ENCODE assay signal across 9 mouse cellular contexts in genomic region chr16:42276216-42277141, GRCm38 (mm10).
A peak's percentile ranks its signal among the peaks of the same experiment; 100 is the strongest.
DNase-seq lines count a peak whose midpoint lies in the region; ATAC-seq and TF ChIP-seq lines count a peak whose summit lies in the region.
"Had no signal": no experiment of that assay in that cellular context is flagged by ENCODE, and none has a peak within 500 bp of the region (broad histone marks: within the 10 kb centered on the region; RNA-seq: fewer than 3 reads in every experiment).

No protein-coding gene starts in this region.

- no peaks in the 10 kb centered on the region for H3K36me3 ChIP-seq in CH12.LX (replicated peaks in 1 of 2; ENCODE audit: control insufficient read depth in 1 of 2, insufficient read depth in 1 of 2, low read length in 1 of 2)
- no peaks in the 10 kb centered on the region for H3K36me3 ChIP-seq in forebrain, embryonic 10.5 days (replicated peaks)
- no peaks in the 10 kb centered on the region for H3K36me3 ChIP-seq in lung, embryonic 14.5 days (ENCODE audit: insufficient read depth)
- H3K36me3 ChIP-seq: heart, embryonic 13.5 days had no signal

- no peaks in the 10 kb centered on the region for H3K79me2 ChIP-seq in CH12.LX (replicated peaks; ENCODE audit: control insufficient read depth, extremely low read depth, insufficient read depth, poor library complexity, severe bottlenecking)

- H3K9me3 ChIP-seq in CH12.LX (replicated peaks; ENCODE audit: low read length) = no peaks in the 10 kb centered on the region
- H3K9me3 ChIP-seq in forebrain, embryonic 10.5 days = no peaks in the 10 kb centered on the region
- H3K9me3 ChIP-seq in lung, embryonic 14.5 days (ENCODE audit: low read depth, low read length) = no peaks in the 10 kb centered on the region
- H3K9me3 ChIP-seq: heart, embryonic 13.5 days had no signal

- TF ChIP-seq POLR2A in CH12.LX (IDR thresholded peaks at IDR 0.05; ENCODE audit: low read depth, low read length) = no peak
- no peak for TF ChIP-seq POLR2A in bone marrow macrophage, adult 2 months (IDR thresholded peaks at IDR 0.05; ENCODE audit: borderline replicate concordance, low read depth, low read length)

- TF ChIP-seq RAD21 in CH12.LX (IDR thresholded peaks at IDR 0.05; ENCODE audit: low read depth, low read length) = peak; percentile 96

- peak; percentile 84 to 94 for TF ChIP-seq CTCF in CH12.LX (conservative IDR thresholded peaks at IDR 0.05 in 1 of 2, IDR thresholded peaks at IDR 0.05 in 1 of 2; ENCODE audit: low read depth in 2 of 2, low read length in 2 of 2)
- peak; percentile 82 for TF ChIP-seq CTCF in bone marrow macrophage, adult 2 months (IDR thresholded peaks at IDR 0.05; ENCODE audit: low read depth, low read length)
- peak; percentile 94 for TF ChIP-seq CTCF in lung, embryonic 14.5 days (IDR thresholded peaks at IDR 0.05; ENCODE audit: low read depth)

- dilution Hi-C loops in CH12.LX (cut with MboI; ENCODE audit: extremely low pct_ligation_motif_present, extremely low pct_unique_long_range_greater_than_20kb, low sequenced_read_pairs) = no loop called here

- H3K4me2 ChIP-seq in CH12.LX (ENCODE audit: insufficient read depth, low read depth, poor library complexity, severe bottlenecking) = no peak overlapping the region
- no peak overlapping the region for H3K4me2 ChIP-seq in lung, embryonic 14.5 days
- H3K4me2 ChIP-seq: heart, embryonic 13.5 days had no signal

- no peak for TF ChIP-seq EP300 in CH12.LX (IDR thresholded peaks at IDR 0.05; ENCODE audit: low read length)

- no peak overlapping the region for H3K4me3 ChIP-seq in CH12.LX (replicated peaks in 1 of 3; ENCODE audit: low read depth in 2 of 3, low read length in 2 of 3, poor library complexity in 1 of 3)
- H3K4me3 ChIP-seq in bone marrow macrophage, adult 2 months (ENCODE audit: insufficient read depth, low read length) = no peak overlapping the region
- no peak overlapping the region for H3K4me3 ChIP-seq in forebrain, embryonic 10.5 days
- H3K4me3 ChIP-seq in lung, embryonic 14.5 days (ENCODE audit: low read depth, low read length) = no peak overlapping the region
- H3K4me3 ChIP-seq: heart, embryonic 13.5 days had no signal

- peak; percentile 76; the same call in 1 of the 2 replicates for ATAC-seq in lung, embryonic 14.5 days (ENCODE audit: insufficient read depth)

- H3K27me3 ChIP-seq in CH12.LX (replicated peaks) = no peaks in the 10 kb centered on the region
- peaks cover 11% of the 10 kb centered on the region for H3K27me3 ChIP-seq in forebrain, embryonic 10.5 days (ENCODE audit: poor library complexity, severe bottlenecking)
- H3K27me3 ChIP-seq in lung, embryonic 14.5 days (ENCODE audit: insufficient read depth, low read length) = no peaks in the 10 kb centered on the region
- H3K27me3 ChIP-seq: heart, embryonic 13.5 days had no signal

- 44% methylated on average over 15 of the region's 15 CpGs for WGBS in forebrain, embryonic 10.5 days
- 39% methylated on average over 15 of the region's 15 CpGs for WGBS in large intestine, adult 2 months
- 37% methylated on average over 15 of the region's 15 CpGs for WGBS in lung, embryonic 14.5 days

- peaks cover 0 to 2% of the 10 kb centered on the region in 2 experiments; a peak in 1 of 4 replicates for H3K4me1 ChIP-seq in CH12.LX (ENCODE audit: control insufficient read depth in 1 of 2, insufficient read depth in 2 of 2)
- H3K4me1 ChIP-seq in bone marrow macrophage, adult 2 months (ENCODE audit: control insufficient read depth, insufficient read depth, low read length) = no peaks in the 10 kb centered on the region
- peaks cover 25% of the 10 kb centered on the region for H3K4me1 ChIP-seq in forebrain, embryonic 10.5 days
- H3K4me1 ChIP-seq in lung, embryonic 14.5 days (ENCODE audit: insufficient read depth) = no peaks in the 10 kb centered on the region

- no peak overlapping the region for H3K9ac ChIP-seq in CH12.LX (ENCODE audit: insufficient read depth, low read depth)
- no peak overlapping the region for H3K9ac ChIP-seq in lung, embryonic 14.5 days
- H3K9ac ChIP-seq: heart, embryonic 13.5 days had no signal

- in situ Hi-C loops in CH12.LX (cut with MboI; ENCODE audit: low pct_ligation_motif_present, low pct_unique_long_range_greater_than_20kb, low sequenced_read_pairs) = loop anchor here (25.0 kb wide), 1 partner anchor 511 kb away; no protein-coding TSS in a partner anchor

- intact Hi-C loops in heart, postnatal 36 days (cut with DNase I) = loop anchor here (1.0 to 5.0 kb wide), 3 partner anchors 507 to 1526 kb away; no protein-coding TSS in a partner anchor

- no peak overlapping the region for H3K27ac ChIP-seq in CH12.LX (ENCODE audit: insufficient read depth, low read depth)
- no peak overlapping the region for H3K27ac ChIP-seq in bone marrow macrophage, adult 2 months (ENCODE audit: insufficient read depth, low read depth, low read length)
- peak overlapping the region; percentile 30; the same call in 1 of the 2 replicates for H3K27ac ChIP-seq in forebrain, embryonic 10.5 days
- no peak overlapping the region for H3K27ac ChIP-seq in lung, embryonic 14.5 days (ENCODE audit: low read depth)
- H3K27ac ChIP-seq: heart, embryonic 13.5 days had no signal

- peak; percentile 77 for DNase-seq in CH12.LX (ENCODE audit: extremely low read depth)
- peak; percentile 78 for DNase-seq in forebrain, embryonic 10.5 days (ENCODE audit: extremely low spot score, low spot score)
- DNase-seq in heart, postnatal 36 days = peak; percentile 74 to 78
- DNase-seq in large intestine, adult 2 months (ENCODE audit: low read depth, low spot score) = peak; percentile 42
- peak; percentile 93 for DNase-seq in lung, embryonic 14.5 days
- peak; percentile 7 for DNase-seq in ovary, adult 18-20 months (ENCODE audit: low spot score)
- peak; percentile 57 for DNase-seq in thymus, postnatal 0 days (ENCODE audit: low spot score)

TF ChIP-seq in CH12.LX, 34 proteins besides CTCF, POLR2A, EP300 and RAD21:
- peak; percentile 95 for TF ChIP-seq SMC3 (IDR thresholded peaks at IDR 0.05; ENCODE audit: low read depth, low read length)
- TF ChIP-seq NELFE (IDR thresholded peaks at IDR 0.05; ENCODE audit: low read depth, low read length) = peak; percentile 59; the same call in 1 of the 2 replicates
- peak; percentile 88 for TF ChIP-seq ZC3H11A (IDR thresholded peaks at IDR 0.05; ENCODE audit: low read depth, low read length)
- TF ChIP-seq MYC (IDR thresholded peaks at IDR 0.05; ENCODE audit: low read depth, low read length) = 0 out of 2 replicates have a peak, but pooled peaks have one; percentile 13
- no peak for TF ChIP-seq JUN (IDR thresholded peaks at IDR 0.05; ENCODE audit: insufficient read depth, low read depth, low read length)
- TF ChIP-seq USF2 (conservative IDR thresholded peaks at IDR 0.05; ENCODE audit: low read depth, low read length) = no peak
TF ChIP-seq in CH12.LX: peak in this region for 4.

Comparison
In these comparisons a context has a peak if more than half of its experiments do, and no peak if none do; other contexts are left out.
1. DNase-seq: peak in every context shown above with its lines; median percentile 93 in lung, embryonic 14.5 days; 78 in forebrain, embryonic 10.5 days; 77 in CH12.LX; 76 in heart, postnatal 36 days; 57 in thymus, postnatal 0 days; 42 in large intestine, adult 2 months; 7 in ovary, adult 18-20 months.